Mouse (Mus musculus): ENCODE measurements around the gene Cntfr.
A peak's percentile ranks its signal among the peaks of the same experiment; 100 is the strongest.

The Cntfr gene

GRCm38 (mm10) chr4:41679291-41679690 lies 17.6 kb downstream of the Cntfr start:
- DNase-seq (ENCODE audit: low spot score in 2 of 2) = no peak

- no peak for DNase-seq (ENCODE audit: low spot score in 2 of 2)
These were observed 18.0 kb downstream of the Cntfr start for GRCm38 (mm10) chr4:41678863-41679262.

- DNase-seq (ENCODE audit: low spot score in 2 of 2) = no peak
These were observed 19.8 kb downstream of the Cntfr start for GRCm38 (mm10) chr4:41677006-41677629.

GRCm38 (mm10) chr4:41676248-41677005 lies 20.5 kb downstream of the Cntfr start:
- DNase-seq (ENCODE audit: low spot score in 2 of 2) = no peak

- DNase-seq (ENCODE audit: low spot score in 2 of 2) = no peak
These were observed 23.7 kb downstream of the Cntfr start for GRCm38 (mm10) chr4:41673186-41673585.

GRCm38 (mm10) chr4:41672522-41672963 lies 24.3 kb downstream of the Cntfr start:
- DNase-seq (ENCODE audit: low spot score in 2 of 2) = no peak

GRCm38 (mm10) chr4:41671963-41672480 lies 24.9 kb downstream of the Cntfr start:
- DNase-seq (ENCODE audit: low spot score in 2 of 2) = no peak

GRCm38 (mm10) chr4:41671500-41671899 lies 25.4 kb downstream of the Cntfr start:
- no peak for DNase-seq (ENCODE audit: low spot score in 2 of 2)

- no peak for DNase-seq (ENCODE audit: low spot score in 2 of 2)
These were observed 26.1 kb downstream of the Cntfr start for GRCm38 (mm10) chr4:41670836-41671235.

GRCm38 (mm10) chr4:41666646-41667045 lies 30.2 kb downstream of the Cntfr start:
- no peak for DNase-seq (ENCODE audit: low spot score in 2 of 2)

- no peak for DNase-seq (ENCODE audit: low spot score in 2 of 2)
These were observed 31.7 kb downstream of the Cntfr start for GRCm38 (mm10) chr4:41665009-41665675.

- no peak for DNase-seq (ENCODE audit: low spot score in 2 of 2)
These were observed 32.4 kb downstream of the Cntfr start for GRCm38 (mm10) chr4:41664533-41664932.

GRCm38 (mm10) chr4:41663614-41664013 lies 33.3 kb downstream of the Cntfr start:
- no peak for DNase-seq (ENCODE audit: low spot score in 2 of 2)

GRCm38 (mm10) chr4:41662723-41663122 lies 34.2 kb downstream of the Cntfr start:
- DNase-seq (ENCODE audit: low spot score in 2 of 2) = no peak

- no peak for DNase-seq (ENCODE audit: low spot score in 2 of 2)
These were observed 35.9 kb downstream of the Cntfr start for GRCm38 (mm10) chr4:41660851-41661430.

- no peak for DNase-seq (ENCODE audit: low spot score in 2 of 2)
These were observed 37.3 kb downstream of the Cntfr start for GRCm38 (mm10) chr4:41659556-41659955.

GRCm38 (mm10) chr4:41658566-41659384 lies 38.1 kb downstream of the Cntfr start:
- no peak for DNase-seq (ENCODE audit: low spot score in 2 of 2)

- DNase-seq (ENCODE audit: low spot score in 2 of 2) = no peak
These were observed 41.4 kb downstream of the Cntfr start for GRCm38 (mm10) chr4:41655525-41655924.

- DNase-seq (ENCODE audit: low spot score in 2 of 2) = peak in 1 of 2 experiments; percentile 68
These were observed 42.7 kb downstream of the Cntfr start for GRCm38 (mm10) chr4:41654217-41654616.

- no peak for DNase-seq (ENCODE audit: low spot score in 2 of 2)
These were observed 43.2 kb downstream of the Cntfr start for GRCm38 (mm10) chr4:41653730-41654129.

GRCm38 (mm10) chr4:41653296-41653695 lies 43.6 kb downstream of the Cntfr start:
- peak in 1 of 2 experiments; percentile 80 for DNase-seq (ENCODE audit: low spot score in 2 of 2)

Measured in left cerebral cortex, adult 9 months (tissue).